Mouse (Mus musculus) right cerebral cortex, postnatal 36 days (tissue): ENCODE results near the gene Sox5.
A peak's percentile ranks its signal among the peaks of the same experiment; 100 is the strongest.
"Not testable (repeated sequence)": the region's sequence is repeated elsewhere in the genome, so short reads cannot be mapped to it uniquely, and the experiment has no call there.

Experiments
- DNase-seq, 2 experiments: peaks; one replicate each; pipeline ENCODE4 v3.0.0; 2022; ENCODE audit warnings: low spot score in 2 of 2, mixed read lengths in 1 of 2

Gene Sox5

DNA sequence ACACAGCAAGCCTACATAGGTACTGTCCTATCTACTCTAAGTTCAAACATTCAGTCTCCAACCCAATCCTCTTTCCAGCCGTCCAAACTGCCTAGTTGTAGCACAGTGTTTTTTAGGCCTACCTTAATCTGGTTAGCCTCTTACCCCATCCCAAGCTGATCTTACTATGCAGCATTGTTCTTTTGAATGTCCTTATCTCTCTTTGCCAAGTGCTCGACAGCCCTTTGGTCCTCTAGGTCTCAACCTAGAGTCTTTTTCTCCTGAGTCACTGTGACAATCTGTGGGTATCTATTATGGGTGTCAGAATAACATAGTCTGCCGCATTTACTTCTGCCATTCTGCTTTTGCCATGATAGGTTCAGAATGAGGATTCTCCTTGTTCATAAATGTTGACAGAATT lies 598.7 kb downstream of the Sox5 start:
- DNase-seq = no peak

DNA sequence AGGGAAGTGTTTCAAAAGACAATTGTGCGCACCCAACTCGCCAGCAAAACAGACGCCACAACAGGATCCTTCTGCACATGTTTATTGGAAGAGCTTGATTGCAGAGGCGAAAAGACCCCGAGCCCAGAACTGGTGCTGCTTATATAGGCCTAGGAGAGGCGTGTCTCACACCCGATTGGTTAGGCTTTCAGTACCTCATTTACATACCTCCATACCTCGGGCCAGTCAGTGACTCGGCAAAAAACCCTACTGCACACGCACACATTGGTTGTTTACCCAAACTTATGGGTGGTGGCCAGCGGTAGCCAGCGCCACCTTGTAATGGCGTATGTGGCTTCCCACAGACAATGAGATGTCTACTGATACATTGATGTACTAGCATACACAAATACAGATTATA lies 599.3 kb downstream of the Sox5 start:
- not testable (repeated sequence) for DNase-seq

DNA sequence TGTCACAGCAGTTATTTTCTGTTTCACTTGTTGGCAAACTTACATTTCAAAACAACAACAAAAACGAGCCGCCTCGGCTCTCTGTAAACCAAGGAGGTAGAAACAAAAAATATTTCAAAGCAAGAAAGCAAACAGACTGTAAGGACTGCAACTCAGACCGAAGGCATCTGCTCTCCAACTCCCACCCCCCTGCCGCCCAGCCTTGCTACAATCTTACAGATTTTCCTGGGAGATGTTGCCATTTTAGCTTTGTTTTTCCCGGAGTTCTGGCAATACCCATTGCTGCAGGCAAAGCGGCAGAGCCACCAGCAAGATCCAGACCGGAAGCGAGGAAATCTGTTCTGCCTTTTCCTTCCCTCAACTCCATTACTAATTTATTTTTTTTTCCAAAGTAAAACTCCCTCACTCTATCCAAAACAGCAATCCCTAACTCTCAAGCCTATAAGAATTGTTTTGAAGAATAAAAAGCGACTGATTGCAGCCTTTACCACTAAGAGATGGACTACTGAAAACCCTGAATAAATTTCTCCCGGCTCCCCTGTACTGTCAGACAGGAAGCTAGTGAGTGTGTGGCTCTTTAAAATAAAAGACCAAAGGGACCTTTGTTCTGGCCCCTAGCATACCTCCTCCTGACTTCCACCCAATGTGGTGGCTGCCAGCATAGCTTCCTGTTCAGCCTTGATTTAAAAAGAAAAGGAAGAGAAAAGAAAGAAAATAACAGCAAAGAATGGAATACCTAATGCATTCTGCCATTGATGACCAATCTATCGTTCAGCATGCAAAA lies 600.5 kb downstream of the Sox5 start:
- no peak for DNase-seq

DNA sequence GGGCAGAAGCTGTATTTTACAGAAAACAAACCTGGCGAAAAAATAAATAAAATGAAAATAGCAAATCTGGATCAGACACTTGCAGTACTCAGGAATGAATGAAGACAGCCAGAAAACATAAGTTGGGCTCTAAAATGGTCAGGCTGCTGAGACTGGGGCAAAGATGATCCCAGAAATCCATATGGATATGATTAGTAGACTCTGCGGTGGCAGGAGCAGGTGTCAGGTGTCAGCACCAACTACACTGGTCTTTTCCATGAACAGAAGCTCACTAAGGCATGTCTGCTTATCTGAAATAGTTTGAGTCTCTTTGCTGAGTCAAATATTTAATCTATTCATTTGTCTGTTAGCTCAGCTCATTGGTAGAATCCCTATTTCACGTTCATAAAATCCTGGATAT lies 602.7 kb downstream of the Sox5 start:
- DNase-seq = no peak

DNA sequence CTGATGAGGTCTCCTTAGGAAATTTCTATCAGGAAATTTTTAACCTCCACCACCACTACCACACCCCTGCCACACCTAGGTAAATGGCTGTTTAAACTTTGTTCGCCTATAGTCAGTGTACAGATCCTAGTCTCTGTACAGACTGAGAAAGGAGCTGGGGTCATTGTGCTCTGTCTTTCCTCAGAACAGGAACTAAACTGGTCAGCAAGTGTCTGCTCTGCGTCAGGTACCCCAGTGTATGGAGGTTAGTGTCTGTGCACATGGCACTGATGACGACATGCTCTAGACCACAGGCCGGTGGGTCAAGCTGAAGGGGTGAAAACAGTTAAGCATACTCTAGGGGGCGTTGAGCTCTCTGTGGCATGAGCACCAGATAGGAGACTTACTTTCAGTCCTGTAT lies 605.1 kb downstream of the Sox5 start:
- no peak for DNase-seq

DNA sequence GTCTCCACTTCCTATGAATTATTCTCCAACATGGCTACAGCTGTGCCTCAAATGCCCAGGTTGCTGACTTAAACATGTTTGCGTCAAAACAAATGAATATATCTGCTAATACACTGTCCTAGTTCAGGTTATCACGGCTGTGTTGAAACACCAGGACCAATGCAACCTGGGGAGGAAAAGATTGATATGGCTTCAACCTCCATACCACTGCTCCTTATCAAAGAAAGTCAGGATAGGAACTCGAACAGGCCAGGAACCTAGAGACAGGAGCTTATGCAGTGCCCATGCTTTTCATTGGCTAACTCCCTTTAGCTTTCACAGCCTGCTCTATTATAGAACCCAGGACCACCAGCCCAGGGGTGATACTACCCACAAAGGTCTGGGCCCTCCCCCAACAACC lies 606.2 kb downstream of the Sox5 start:
- no peak for DNase-seq

DNA sequence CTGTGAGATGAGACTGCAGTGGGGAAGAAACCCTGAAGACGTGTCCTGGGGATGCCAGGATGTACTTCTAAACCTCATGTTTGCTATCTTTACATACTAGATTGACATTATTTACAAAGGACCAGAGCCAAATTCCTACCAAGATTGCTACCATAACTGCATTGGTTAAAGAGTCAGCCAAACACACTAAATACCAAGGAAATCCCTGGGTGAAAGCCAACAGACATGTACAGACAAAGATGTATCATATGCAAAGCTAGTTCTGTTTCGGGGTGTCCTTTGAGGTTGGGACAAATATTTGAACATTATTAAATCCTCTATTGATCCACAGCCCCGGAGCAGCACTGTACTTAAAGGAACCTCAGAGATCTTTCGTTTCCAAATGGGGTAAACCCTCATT lies 611.2 kb downstream of the Sox5 start:
- no peak for DNase-seq

DNA sequence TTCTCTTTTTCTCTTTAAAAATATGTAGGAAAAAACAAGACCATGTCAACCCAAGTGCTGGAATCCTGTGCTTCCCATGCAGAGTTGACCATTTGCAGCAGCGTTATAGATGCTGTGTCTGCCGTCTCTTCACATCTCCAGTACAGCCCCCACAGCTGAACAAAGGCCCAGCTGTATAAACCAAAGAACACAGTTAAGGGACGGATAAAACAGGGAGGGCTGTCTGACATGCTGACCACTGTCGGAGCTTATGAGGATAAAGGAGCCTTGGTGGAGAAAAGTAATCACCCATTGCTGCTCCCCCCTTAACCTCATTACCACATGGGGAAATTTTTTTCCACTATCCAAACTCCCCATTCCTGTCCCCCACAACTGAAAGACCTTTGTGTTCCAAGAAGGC lies 612.0 kb downstream of the Sox5 start:
- DNase-seq = no peak

DNA sequence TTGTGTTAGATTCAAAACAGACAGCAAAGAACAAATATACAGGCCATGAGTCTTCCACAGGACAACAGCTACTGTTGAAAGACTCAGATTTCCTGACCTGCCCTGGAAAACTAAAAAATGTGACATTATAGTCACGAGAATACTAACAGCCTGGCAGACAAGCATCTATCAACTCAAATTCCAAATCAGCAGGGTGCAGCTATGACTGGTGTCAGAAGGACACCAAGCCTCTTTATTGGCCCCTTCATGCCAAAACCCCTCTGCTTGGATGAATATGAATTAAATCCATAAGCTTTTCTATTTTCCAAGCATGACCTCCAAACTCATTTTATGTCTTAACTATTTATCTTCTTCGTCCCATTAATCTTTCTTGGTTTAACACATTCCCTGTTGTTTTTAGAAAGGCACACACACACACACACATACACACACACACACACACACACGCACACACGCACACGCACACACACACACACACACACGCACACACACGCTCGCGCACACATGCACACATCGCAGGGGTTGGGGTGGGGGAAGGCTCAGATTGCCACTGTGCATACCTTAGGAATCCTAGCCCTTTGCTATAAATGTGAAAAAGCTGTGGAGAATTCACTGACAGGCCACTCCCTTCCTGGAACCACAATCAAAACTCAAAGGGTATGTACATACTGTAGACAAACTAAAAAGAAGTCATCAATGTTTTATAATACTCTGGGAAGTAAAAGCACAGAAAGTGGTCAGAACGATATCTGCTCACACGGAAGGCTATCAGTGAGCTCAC lies 612.9 kb downstream of the Sox5 start:
- DNase-seq = no peak

DNA sequence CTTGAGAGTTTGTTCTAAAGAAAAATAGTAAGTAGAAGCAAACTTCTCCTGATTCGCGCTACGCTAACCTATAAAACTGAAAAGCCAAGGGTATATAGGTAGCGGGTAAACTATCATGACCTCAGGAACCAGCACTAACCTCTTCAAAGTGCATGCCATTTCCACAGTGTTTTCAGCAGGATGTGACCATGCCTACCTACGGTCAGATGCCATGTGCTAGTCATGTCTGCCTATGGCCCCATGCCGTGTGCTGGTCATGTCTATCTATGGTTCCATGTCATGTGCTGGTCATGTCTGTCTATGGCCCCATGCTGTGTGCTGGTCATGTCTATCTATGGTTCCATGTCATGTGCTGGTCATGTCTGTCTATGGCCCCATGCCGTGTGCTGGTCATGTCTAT lies 614.7 kb downstream of the Sox5 start:
- no peak for DNase-seq

DNA sequence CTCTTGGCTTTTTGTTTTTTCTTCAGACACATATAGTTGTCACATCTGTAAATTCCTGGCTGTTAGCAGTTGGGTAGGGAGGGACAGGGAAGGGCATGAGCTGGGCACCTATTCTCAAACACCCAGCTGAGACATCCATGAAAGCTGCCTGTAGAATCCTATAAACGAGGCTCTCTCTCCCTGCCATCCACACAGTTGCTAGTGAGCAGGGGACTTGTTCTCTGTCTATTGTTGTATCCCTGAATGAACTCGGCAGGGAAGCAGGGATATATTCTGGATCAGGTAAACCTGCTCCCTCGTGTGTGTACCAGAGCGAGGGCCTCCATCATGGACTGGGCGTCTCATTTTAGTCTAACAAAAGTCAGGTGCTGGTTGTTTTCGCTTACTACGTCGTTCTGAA lies 615.1 kb downstream of the Sox5 start:
- no peak for DNase-seq

DNA sequence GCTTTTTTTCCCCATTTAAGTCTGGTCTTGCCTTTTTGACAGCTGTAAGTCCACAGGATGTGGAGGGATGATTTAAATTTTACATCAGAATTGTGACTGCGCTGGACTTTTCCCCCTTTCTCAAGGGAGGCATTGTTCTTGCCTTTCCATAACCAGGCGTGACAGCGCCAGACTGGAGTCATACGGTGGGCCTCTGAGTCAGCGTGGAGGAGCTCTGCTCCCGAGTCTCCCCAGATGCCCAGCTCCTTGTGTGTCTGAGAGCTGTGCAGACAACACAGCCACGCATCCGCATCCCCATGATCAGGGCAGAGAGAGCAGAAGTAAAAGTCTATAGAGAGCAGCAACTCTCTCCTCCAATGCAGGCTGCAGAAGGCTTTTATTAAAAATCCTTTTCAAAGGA lies 615.7 kb downstream of the Sox5 start:
- peak in 1 of 2 experiments; percentile 33 for DNase-seq

DNA sequence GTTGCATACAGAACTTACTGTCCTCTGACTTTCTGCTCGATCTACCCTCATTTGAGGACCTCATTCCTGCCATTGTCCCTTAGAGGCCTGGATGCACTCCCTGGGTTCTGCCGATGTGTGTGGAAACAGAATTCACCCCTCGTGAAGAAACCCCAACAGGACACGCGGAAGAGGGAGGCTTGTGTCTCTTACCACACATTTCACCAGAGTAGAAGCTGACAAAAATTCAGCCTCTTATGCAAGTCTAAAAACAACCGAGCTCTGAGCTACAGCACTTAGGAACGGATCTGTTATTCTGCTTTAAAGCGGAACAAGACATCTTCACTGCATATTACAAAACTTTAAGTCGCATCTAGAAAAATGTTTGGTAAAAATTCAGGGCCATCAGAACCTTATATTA lies 618.3 kb downstream of the Sox5 start:
- DNase-seq = no peak

DNA sequence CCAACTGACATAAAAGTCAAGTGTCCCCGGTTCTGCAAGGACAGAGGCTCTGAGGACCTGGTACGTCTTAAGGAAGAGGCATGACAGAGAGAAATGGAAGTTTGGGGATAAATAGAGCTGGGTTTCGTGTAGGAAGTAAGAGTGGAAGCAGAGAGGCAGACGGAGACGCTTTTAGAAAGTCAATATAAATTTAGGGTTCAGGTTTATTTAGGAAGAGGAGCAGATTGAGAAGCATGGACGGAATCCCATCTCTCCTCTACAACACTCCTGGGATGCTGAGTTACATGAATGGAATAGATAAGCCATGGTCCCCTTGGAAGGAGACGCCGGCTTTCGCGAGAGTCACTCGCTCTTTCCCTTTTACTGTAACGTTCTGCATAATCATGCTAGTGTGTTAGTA lies 623.1 kb downstream of the Sox5 start:
- no peak for DNase-seq

DNA sequence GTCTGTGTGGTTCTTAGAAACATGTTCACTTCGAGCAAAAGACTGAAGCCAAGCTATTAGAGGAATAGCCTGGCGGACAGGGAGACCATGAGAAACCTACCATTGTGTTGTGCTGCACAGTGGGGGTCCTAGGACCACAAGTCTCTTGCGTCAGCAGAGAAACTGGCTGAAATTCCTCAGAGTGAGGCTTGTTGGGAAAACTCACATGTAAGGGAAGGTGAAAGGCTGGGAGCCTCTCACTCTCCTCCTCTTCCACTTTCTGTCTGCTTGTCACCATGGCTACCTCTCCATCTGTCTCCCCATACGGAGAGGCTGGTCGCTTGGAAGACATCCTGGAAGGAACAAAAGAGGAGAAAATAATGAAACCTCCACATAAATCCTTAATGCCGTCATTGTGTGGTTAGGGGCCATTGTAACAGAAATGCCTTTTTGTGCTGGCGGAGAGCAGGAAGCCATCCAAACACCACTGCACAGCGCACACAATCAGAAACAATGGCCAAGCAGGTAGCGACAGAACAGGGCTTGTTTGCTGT lies 626.8 kb downstream of the Sox5 start:
- DNase-seq = peak; percentile 30 to 36

DNA sequence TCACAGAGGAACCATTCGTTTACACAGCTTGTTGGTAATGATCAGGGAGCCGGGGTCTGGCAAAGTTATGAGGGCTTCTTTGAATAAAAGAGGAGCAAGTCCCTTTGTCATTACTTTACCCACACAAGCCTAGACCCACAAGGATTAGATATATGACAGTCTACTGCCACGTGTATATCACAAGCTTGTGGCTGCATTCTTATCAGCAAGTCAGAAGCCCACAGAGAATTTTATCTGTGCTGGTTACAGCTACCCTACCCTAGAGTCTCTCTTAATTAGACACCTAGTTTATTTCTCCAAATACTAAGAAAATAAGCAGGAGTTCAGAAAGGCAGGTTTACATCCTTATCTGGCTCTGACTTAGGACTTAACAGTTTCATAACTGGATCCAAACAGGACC lies 629.8 kb downstream of the Sox5 start:
- DNase-seq = no peak

DNA sequence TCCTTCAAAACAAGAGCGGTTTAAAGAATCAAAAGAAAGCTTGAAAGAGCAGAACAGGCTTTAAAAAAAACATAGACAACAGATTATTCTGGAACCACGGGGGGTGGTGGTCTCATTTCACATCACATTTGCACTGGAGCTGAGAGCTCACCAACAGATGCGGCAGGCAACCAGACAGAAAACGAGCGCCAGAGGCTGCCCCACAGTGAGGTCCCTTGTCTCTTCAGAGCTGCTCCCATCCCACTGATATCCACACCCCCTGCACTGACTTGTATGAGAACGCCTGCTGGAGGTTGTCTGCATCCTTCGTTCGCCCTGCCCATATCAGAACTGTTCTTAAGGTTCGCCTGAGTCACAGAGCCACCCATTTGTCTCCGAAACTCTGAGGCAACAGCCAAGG lies 630.7 kb downstream of the Sox5 start:
- DNase-seq = no peak

DNA sequence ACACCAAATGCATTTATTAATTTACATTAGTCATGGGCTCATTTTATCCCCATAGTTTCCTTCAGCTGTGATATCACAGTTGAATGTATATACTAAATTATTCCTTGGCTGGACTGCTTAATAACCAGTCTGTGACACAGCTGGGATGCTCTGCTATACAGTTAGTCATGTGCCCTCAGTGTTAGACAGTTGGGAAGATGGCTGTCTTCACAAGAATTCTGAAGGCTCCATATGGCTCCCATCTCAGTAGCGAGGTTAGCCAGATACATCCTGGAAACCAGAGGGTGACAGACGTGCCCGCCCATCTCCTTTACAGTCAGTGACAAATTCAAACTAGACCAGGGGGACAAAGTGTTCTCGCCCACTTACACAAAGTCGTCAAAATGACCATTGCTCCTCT lies 644.4 kb downstream of the Sox5 start:
- DNase-seq = no peak

DNA sequence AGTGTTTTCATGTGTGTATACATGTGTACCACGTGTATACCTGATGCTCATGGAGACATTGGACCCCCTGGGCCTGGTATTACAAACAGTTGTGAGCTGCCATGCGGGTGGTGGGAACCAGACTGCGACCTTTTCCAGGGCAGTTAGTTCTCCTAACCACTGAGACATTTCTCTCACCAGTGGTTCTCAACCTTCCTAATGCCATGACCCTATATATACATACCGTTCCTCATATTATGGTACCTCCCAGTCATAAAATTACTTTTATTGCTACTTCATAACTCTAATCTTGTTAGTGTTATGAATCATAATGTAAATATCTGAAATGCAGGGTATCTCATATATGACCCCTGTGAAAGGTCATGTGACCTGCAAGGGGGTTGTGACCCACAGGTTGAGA lies 644.9 kb downstream of the Sox5 start:
- no peak for DNase-seq

DNA sequence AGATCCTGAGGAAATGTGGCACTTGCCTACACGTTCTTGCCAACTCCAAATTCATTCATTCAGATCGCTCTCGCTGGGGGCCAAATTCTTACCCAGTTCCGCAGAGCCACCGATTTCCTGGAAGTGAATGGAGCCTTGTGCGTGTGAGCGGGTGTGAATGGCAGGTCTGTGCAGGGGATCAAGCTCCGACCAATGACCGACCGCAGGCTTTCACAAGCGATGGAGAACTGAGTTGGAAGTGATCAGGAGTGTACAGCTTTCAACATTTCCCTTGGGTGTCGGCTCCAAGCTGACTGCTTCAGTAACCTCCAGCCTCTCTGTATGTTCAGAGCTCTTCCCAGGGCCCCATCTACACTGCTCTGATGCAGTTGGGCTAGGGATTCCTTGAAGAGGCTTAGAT lies 651.9 kb downstream of the Sox5 start:
- DNase-seq = no peak

DNA sequence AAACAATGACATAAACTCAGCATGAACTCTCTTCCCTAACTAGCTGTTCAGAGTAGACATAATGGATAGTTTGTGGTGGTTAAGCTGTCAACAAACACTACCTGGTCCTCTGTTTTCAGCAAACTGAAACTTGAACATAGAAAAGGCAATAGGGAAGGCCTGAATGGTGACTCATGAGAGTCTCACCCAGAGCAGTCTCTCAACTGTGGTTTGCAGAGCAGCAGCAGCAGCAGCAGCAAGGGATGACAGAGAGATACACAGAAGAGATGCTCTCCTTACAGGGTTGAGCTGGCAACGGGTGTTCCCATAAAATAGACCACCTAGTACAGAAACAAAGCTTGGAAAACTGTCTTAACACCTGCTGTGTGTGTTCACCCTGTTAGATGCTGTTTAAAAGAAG lies 661.8 kb downstream of the Sox5 start:
- no peak for DNase-seq

DNA sequence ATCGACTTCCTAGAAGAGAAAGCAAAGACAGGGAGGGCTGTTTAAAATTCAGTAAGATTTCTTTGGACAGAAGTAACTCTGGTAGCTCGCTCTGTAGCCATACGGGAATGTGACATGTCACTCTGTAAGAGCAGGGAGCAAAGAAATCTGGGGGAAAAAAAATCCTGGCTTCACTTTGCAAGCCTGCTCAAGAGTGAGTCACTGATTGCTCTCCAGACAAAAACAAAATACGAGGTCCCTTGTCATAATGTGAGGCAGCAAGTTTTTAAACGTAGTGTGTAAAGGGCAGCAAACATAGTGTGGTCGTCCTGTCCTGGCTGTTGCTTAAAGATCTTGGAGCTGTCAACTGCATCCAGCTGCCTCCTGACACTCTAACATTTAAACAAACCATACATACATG lies 665.1 kb downstream of the Sox5 start:
- DNase-seq = no peak

DNA sequence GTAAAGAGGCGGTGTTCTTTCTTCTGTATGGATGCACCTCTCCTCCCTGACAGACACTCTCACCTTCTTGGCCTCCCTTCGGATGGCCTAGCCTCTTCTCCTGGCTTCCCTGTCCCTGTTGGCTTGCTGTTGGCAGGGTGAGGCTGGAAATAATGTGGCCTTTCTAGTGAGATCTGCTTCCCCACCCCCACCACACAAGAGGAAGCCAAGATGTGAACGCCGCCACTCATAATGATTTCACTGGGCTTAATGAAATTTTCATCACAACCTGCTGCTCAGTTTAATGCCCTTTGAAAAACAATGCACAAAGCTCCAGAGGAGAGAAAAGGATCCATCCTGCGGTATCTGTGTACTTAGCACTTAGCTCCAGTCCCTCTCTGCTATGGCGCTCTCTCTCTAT lies 670.2 kb downstream of the Sox5 start:
- DNase-seq = no peak
